7 mouse cellular contexts compared by ENCODE assay signal in the genomic region with DNA sequence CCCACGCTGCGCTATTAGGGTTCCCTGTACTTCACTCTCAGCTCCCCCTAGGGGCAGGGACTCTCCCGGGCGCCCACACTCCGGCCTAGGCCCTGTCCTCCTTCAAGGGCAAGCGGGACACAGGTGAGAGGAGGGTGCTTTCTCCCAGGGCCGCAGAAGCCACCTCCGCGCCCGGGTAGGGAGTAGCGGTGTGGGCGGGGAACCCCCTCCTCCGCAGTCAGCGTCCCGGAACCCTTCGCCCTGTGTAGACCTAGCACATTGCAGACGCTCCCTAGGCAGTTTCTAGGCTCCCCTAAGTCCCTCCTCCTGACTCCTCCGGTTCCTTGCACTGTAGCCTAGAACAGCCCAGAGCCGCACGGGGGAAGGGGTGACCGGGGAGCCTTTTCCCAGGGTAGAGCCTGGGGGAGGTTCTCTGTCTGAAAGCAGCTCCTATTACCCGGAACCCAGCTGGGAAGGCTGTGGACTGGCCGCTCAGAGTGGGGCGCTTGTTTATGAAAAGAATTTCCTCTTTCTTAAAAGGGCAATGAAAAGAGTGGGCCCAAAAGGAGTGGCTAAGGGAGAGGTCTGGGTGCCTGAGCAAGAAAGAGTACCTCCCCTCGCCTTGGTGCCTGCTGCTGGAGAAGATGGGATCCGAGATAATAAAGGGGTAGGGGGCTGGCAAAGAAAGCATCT. TPM values are rescaled to one million over a fixed set of nuclear protein-coding genes. Genes with fewer than 3 reads are reported as not detected.
DNase-seq lines count a peak whose midpoint lies in the region; ATAC-seq and TF ChIP-seq lines count a peak whose summit lies in the region.

No protein-coding gene starts in this region.

- no peaks in the 10 kb centered on the region for H3K9me3 ChIP-seq in embryonic facial prominence, embryonic 10.5 days
- H3K9me3 ChIP-seq in intestine, postnatal 0 days (ENCODE audit: control insufficient read depth) = no peaks in the 10 kb centered on the region
- no peaks in the 10 kb centered on the region for H3K9me3 ChIP-seq in limb, embryonic 10.5 days (replicated peaks)
- H3K9me3 ChIP-seq in midbrain, embryonic 13.5 days = no peaks in the 10 kb centered on the region

- peak; percentile 75 for ATAC-seq in intestine, postnatal 0 days
- peak; percentile 92 for ATAC-seq in midbrain, embryonic 13.5 days

- WGBS in embryonic facial prominence, embryonic 10.5 days = under 1% methylated on average over 26 of the region's 26 CpGs
- WGBS in intestine, postnatal 0 days = 0% methylated on average over 26 of the region's 26 CpGs
- WGBS in limb, embryonic 10.5 days = under 1% methylated on average over 26 of the region's 26 CpGs
- under 1% methylated on average over 26 of the region's 26 CpGs for WGBS in midbrain, embryonic 13.5 days

- no peaks in the 10 kb centered on the region for H3K36me3 ChIP-seq in embryonic facial prominence, embryonic 10.5 days (replicated peaks)
- no peaks in the 10 kb centered on the region; the same call in 1 of the 2 replicates for H3K36me3 ChIP-seq in intestine, postnatal 0 days (ENCODE audit: control insufficient read depth, insufficient read depth)
- no peaks in the 10 kb centered on the region for H3K36me3 ChIP-seq in limb, embryonic 10.5 days
- no peaks in the 10 kb centered on the region for H3K36me3 ChIP-seq in midbrain, embryonic 13.5 days

- peaks cover 20% of the 10 kb centered on the region for H3K27me3 ChIP-seq in embryonic facial prominence, embryonic 10.5 days (replicated peaks; ENCODE audit: low read depth, poor library complexity, severe bottlenecking)
- H3K27me3 ChIP-seq in intestine, postnatal 0 days (replicated peaks; ENCODE audit: control insufficient read depth, insufficient read depth, low read length) = no peaks in the 10 kb centered on the region
- no peaks in the 10 kb centered on the region for H3K27me3 ChIP-seq in limb, embryonic 10.5 days (ENCODE audit: low read depth, poor library complexity, severe bottlenecking)
- peaks cover 28% of the 10 kb centered on the region for H3K27me3 ChIP-seq in midbrain, embryonic 13.5 days

- peaks cover 40% of the 10 kb centered on the region for H3K4me1 ChIP-seq in embryonic facial prominence, embryonic 10.5 days
- H3K4me1 ChIP-seq in intestine, postnatal 0 days (replicated peaks; ENCODE audit: control insufficient read depth, insufficient read depth, low read length) = peaks cover 5% of the 10 kb centered on the region; the same call in 1 of the 2 replicates
- H3K4me1 ChIP-seq in limb, embryonic 10.5 days = peaks cover 35% of the 10 kb centered on the region
- peaks cover 26% of the 10 kb centered on the region for H3K4me1 ChIP-seq in midbrain, embryonic 13.5 days (replicated peaks)

- peak overlapping the region; percentile 95 for H3K27ac ChIP-seq in embryonic facial prominence, embryonic 10.5 days (replicated peaks)
- peak overlapping the region; percentile 98 for H3K27ac ChIP-seq in intestine, postnatal 0 days (ENCODE audit: low read depth, low read length)
- peak overlapping the region; percentile 94 for H3K27ac ChIP-seq in limb, embryonic 10.5 days
- H3K27ac ChIP-seq in midbrain, embryonic 13.5 days = peak overlapping the region; percentile 95

- H3K4me3 ChIP-seq in embryonic facial prominence, embryonic 10.5 days = peak overlapping the region; percentile 58
- H3K4me3 ChIP-seq in intestine, postnatal 0 days (ENCODE audit: low read depth, low read length) = peak overlapping the region; percentile 45
- H3K4me3 ChIP-seq in limb, embryonic 10.5 days = peak overlapping the region; percentile 59
- H3K4me3 ChIP-seq in midbrain, embryonic 13.5 days (replicated peaks) = peak overlapping the region; percentile 76

- DNase-seq in adrenal gland, postnatal 10 days = peak; percentile 97
- peak; percentile 95 for DNase-seq in embryonic facial prominence, embryonic 10.5 days (ENCODE audit: low spot score)
- peak; percentile 90 for DNase-seq in gonadal fat pad, adult 2 months (ENCODE audit: low read depth)
- DNase-seq in limb, embryonic 10.5 days (ENCODE audit: low spot score) = peak; percentile 98
- DNase-seq in spleen, adult 12 weeks (ENCODE audit: low spot score) = peak; percentile 90

- TF ChIP-seq CTCF in intestine, postnatal 0 days (IDR thresholded peaks at IDR 0.05; ENCODE audit: low read depth) = peak; percentile 78

- peak overlapping the region; percentile 65 for H3K4me2 ChIP-seq in intestine, postnatal 0 days (replicated peaks; ENCODE audit: low read depth)
- peak overlapping the region; percentile 68 for H3K4me2 ChIP-seq in midbrain, embryonic 13.5 days (replicated peaks)

- peak overlapping the region; percentile 61 for H3K9ac ChIP-seq in intestine, postnatal 0 days (ENCODE audit: low read depth, low read length)
- peak overlapping the region; percentile 70 for H3K9ac ChIP-seq in midbrain, embryonic 13.5 days (replicated peaks)

RNA-seq across cellular contexts. Expression of a gene that starts 4.5 kb away (rescaled TPM):
- total RNA-seq in adrenal gland, postnatal 10 days (2021) = 100 to 1,000 TPM; 132 to 142 TPM
- polyA plus RNA-seq in embryonic facial prominence, embryonic 10.5 days (2016; fragmentation: Nextera tagmentation; extraction: Ambion mirVana) = 42.2 and 49.0 TPM in 2 replicates
- 106 and 112 TPM in 2 replicates for polyA plus RNA-seq in gonadal fat pad, adult 2 months (2012; rRNA removed)
- polyA plus RNA-seq in intestine, postnatal 0 days (2015; fragmentation: Nextera tagmentation; extraction: Ambion mirVana) = 48.9 and 52.4 TPM in 2 replicates
- 50.5 and 61.4 TPM in 2 replicates for polyA plus RNA-seq in limb, embryonic 10.5 days (2016; fragmentation: Nextera tagmentation; extraction: Ambion mirVana)
- 17.2 and 18.6 TPM in 2 replicates for polyA plus RNA-seq in midbrain, embryonic 13.5 days (2015; fragmentation: Nextera tagmentation; extraction: Ambion mirVana)

RNA-seq across cellular contexts. Expression of a gene that starts 11.9 kb away (rescaled TPM):
- total RNA-seq in adrenal gland, postnatal 10 days (2021) = 1 to 10 TPM; 8.2 to 8.9 TPM
- polyA plus RNA-seq in embryonic facial prominence, embryonic 10.5 days (2016; fragmentation: Nextera tagmentation; extraction: Ambion mirVana) = 1.7 and 2.1 TPM in 2 replicates
- polyA plus RNA-seq in gonadal fat pad, adult 2 months (2012; rRNA removed) = 36.3 and 42.9 TPM in 2 replicates
- 3.8 and 4.3 TPM in 2 replicates for polyA plus RNA-seq in intestine, postnatal 0 days (2015; fragmentation: Nextera tagmentation; extraction: Ambion mirVana)
- 0.69 and 1.2 TPM in 2 replicates for polyA plus RNA-seq in limb, embryonic 10.5 days (2016; fragmentation: Nextera tagmentation; extraction: Ambion mirVana)
- 0.94 and 2.9 TPM in 2 replicates for polyA plus RNA-seq in midbrain, embryonic 13.5 days (2015; fragmentation: Nextera tagmentation; extraction: Ambion mirVana)

RNA-seq across cellular contexts. Expression of a gene that starts 22.3 kb away (rescaled TPM):
- total RNA-seq in adrenal gland, postnatal 10 days (2021) = 1 to 10 TPM; 2.6 to 2.9 TPM
- 0.26 and 0.37 TPM in 2 replicates for polyA plus RNA-seq in embryonic facial prominence, embryonic 10.5 days (2016; fragmentation: Nextera tagmentation; extraction: Ambion mirVana)
- 1.3 and 2.6 TPM in 2 replicates for polyA plus RNA-seq in gonadal fat pad, adult 2 months (2012; rRNA removed)
- 217 and 244 TPM in 2 replicates for polyA plus RNA-seq in intestine, postnatal 0 days (2015; fragmentation: Nextera tagmentation; extraction: Ambion mirVana)
- 0.23 and 0.31 TPM in 2 replicates for polyA plus RNA-seq in limb, embryonic 10.5 days (2016; fragmentation: Nextera tagmentation; extraction: Ambion mirVana)
- polyA plus RNA-seq in midbrain, embryonic 13.5 days (2015; fragmentation: Nextera tagmentation; extraction: Ambion mirVana) = 0.20 and 0.30 TPM in 2 replicates

RNA-seq across cellular contexts. Expression of a gene that starts 24.9 kb away (rescaled TPM):
- under 1 TPM; 0.33 to 0.45 TPM for total RNA-seq in adrenal gland, postnatal 10 days (2021)
- polyA plus RNA-seq in embryonic facial prominence, embryonic 10.5 days (2016; fragmentation: Nextera tagmentation; extraction: Ambion mirVana) = 0.22 and 0.28 TPM in 2 replicates
- 1.8 and 2.3 TPM in 2 replicates for polyA plus RNA-seq in gonadal fat pad, adult 2 months (2012; rRNA removed)
- 0.25 and 0.33 TPM in 2 replicates for polyA plus RNA-seq in intestine, postnatal 0 days (2015; fragmentation: Nextera tagmentation; extraction: Ambion mirVana)
- polyA plus RNA-seq in limb, embryonic 10.5 days (2016; fragmentation: Nextera tagmentation; extraction: Ambion mirVana) = 0.29 and 0.38 TPM in 2 replicates
- polyA plus RNA-seq in midbrain, embryonic 13.5 days (2015; fragmentation: Nextera tagmentation; extraction: Ambion mirVana) = 0.41 and 0.62 TPM in 2 replicates

Comparison
In these comparisons a context has a peak if more than half of its experiments do, and no peak if none do; other contexts are left out.
1. Peak in every context shown above with its lines: DNase-seq, ATAC-seq, H3K4me3 ChIP-seq and H3K27ac ChIP-seq.
2. RNA of a gene that starts 22.3 kb away (polyA plus RNA-seq): 217 to 244 TPM in intestine, postnatal 0 days; 1.3 to 2.6 TPM in gonadal fat pad, adult 2 months, 0.26 to 0.37 TPM in embryonic facial prominence, embryonic 10.5 days, 0.23 to 0.31 TPM in limb, embryonic 10.5 days and 0.20 to 0.30 TPM in midbrain, embryonic 13.5 days; every median in the first group is over 10 times any median in the second.